Mouse (Mus musculus): ENCODE measurements around the gene Gria4. TPM values are rescaled to one million over a fixed set of nuclear protein-coding genes. Genes with fewer than 3 reads are reported as not detected.
"Not testable (repeated sequence)": the region's sequence is repeated elsewhere in the genome, so short reads cannot be mapped to it uniquely, and the experiment has no call there.

Gria4 gene
- total and polyA plus RNA-seq, 2 experiments from 2014 or later: 37.2 to 121 TPM

- Histone ChIP-seq H3K9ac (replicated peaks; ENCODE audit: low read length, poor library complexity, severe bottlenecking) (peak overlapping the region; percentile 89), H3K36me3 (ENCODE audit: insufficient read depth, low read length) (no peaks in the 10 kb centered on the region), H3K4me3 (ENCODE audit: low read depth, low read length) (peak overlapping the region; percentile 86), H3K9me3 (ENCODE audit: low read length) (no peaks in the 10 kb centered on the region), H3K4me2 (ENCODE audit: low read depth, low read length, poor library complexity, severe bottlenecking) (peak overlapping the region; percentile 65), H3K27me3 (ENCODE audit: insufficient read depth, low read length) (no peaks in the 10 kb centered on the region), H3K27ac (ENCODE audit: low read depth, low read length) (peak overlapping the region; percentile 92), H3K4me1 (ENCODE audit: insufficient read depth, low read length) (no peaks in the 10 kb centered on the region)
- 18% methylated on average over 10 of the region's 10 CpGs for WGBS
- no peak for TF ChIP-seq CTCF (IDR thresholded peaks at IDR 0.05)
- DNase-seq (ENCODE audit: low spot score) (peak; percentile 50), ATAC-seq (ENCODE audit: low FRiP score) (no peak; the same call in 1 of the 2 replicates)
Observed at GRCm38 (mm10) chr9:4794411-4794810, 1.6 kb downstream of the Gria4 start.

- H3K4me2 ChIP-seq (ENCODE audit: low read depth, low read length, poor library complexity, severe bottlenecking); DNase-seq (ENCODE audit: low spot score); H3K4me3 ChIP-seq (ENCODE audit: low read depth, low read length); H3K27me3 ChIP-seq (ENCODE audit: insufficient read depth, low read length); H3K27ac ChIP-seq (ENCODE audit: low read depth, low read length); H3K9ac ChIP-seq (replicated peaks; ENCODE audit: low read length, poor library complexity, severe bottlenecking); H3K36me3 ChIP-seq (ENCODE audit: insufficient read depth, low read length); H3K4me1 ChIP-seq (ENCODE audit: insufficient read depth, low read length); H3K9me3 ChIP-seq (ENCODE audit: low read length); ATAC-seq (ENCODE audit: low FRiP score): not testable (repeated sequence)
Observed at GRCm38 (mm10) chr9:4749407-4749806, 46.6 kb downstream of the Gria4 start.

- Histone ChIP-seq H3K4me1 (ENCODE audit: insufficient read depth, low read length) (no peaks in the 10 kb centered on the region), H3K36me3 (ENCODE audit: insufficient read depth, low read length) (no peaks in the 10 kb centered on the region), H3K4me3 (ENCODE audit: low read depth, low read length) (no peak overlapping the region), H3K27ac (ENCODE audit: low read depth, low read length) (no peak overlapping the region), H3K9ac (replicated peaks; ENCODE audit: low read length, poor library complexity, severe bottlenecking) (no peak overlapping the region), H3K9me3 (ENCODE audit: low read length) (no peaks in the 10 kb centered on the region), H3K4me2 (ENCODE audit: low read depth, low read length, poor library complexity, severe bottlenecking) (no peak overlapping the region), H3K27me3 (ENCODE audit: insufficient read depth, low read length) (no peaks in the 10 kb centered on the region)
- no peak for TF ChIP-seq CTCF (IDR thresholded peaks at IDR 0.05)
- ATAC-seq (ENCODE audit: low FRiP score) (no peak; the same call in 1 of the 2 replicates), DNase-seq (ENCODE audit: low spot score) (peak; percentile 66)
- 40% methylated on average over 2 of the region's 2 CpGs for WGBS
Observed at GRCm38 (mm10) chr9:4714086-4714485, 81.9 kb downstream of the Gria4 start.

- Histone ChIP-seq H3K4me1 (ENCODE audit: insufficient read depth, low read length) (no peaks in the 10 kb centered on the region), H3K9ac (replicated peaks; ENCODE audit: low read length, poor library complexity, severe bottlenecking) (no peak overlapping the region), H3K9me3 (ENCODE audit: low read length) (no peaks in the 10 kb centered on the region), H3K4me3 (ENCODE audit: low read depth, low read length) (no peak overlapping the region), H3K36me3 (ENCODE audit: insufficient read depth, low read length) (no peaks in the 10 kb centered on the region), H3K4me2 (ENCODE audit: low read depth, low read length, poor library complexity, severe bottlenecking) (no peak overlapping the region), H3K27ac (ENCODE audit: low read depth, low read length) (no peak overlapping the region), H3K27me3 (ENCODE audit: insufficient read depth, low read length) (no peaks in the 10 kb centered on the region)
- ATAC-seq (ENCODE audit: low FRiP score) (no peak), DNase-seq (ENCODE audit: low spot score) (no peak)
- no peak for TF ChIP-seq CTCF (IDR thresholded peaks at IDR 0.05)
Observed at GRCm38 (mm10) chr9:4712367-4712766, 83.7 kb downstream of the Gria4 start.

GRCm38 (mm10) chr9:4687149-4687548, 108.9 kb downstream of the Gria4 start:
- no peak for TF ChIP-seq CTCF (IDR thresholded peaks at IDR 0.05)
- Histone ChIP-seq H3K27me3 (ENCODE audit: insufficient read depth, low read length) (no peaks in the 10 kb centered on the region), H3K9ac (replicated peaks; ENCODE audit: low read length, poor library complexity, severe bottlenecking) (no peak overlapping the region), H3K27ac (ENCODE audit: low read depth, low read length) (no peak overlapping the region), H3K36me3 (ENCODE audit: insufficient read depth, low read length) (no peaks in the 10 kb centered on the region), H3K4me2 (ENCODE audit: low read depth, low read length, poor library complexity, severe bottlenecking) (no peak overlapping the region), H3K4me1 (ENCODE audit: insufficient read depth, low read length) (no peaks in the 10 kb centered on the region), H3K4me3 (ENCODE audit: low read depth, low read length) (no peak overlapping the region), H3K9me3 (ENCODE audit: low read length) (no peaks in the 10 kb centered on the region)
- ATAC-seq (ENCODE audit: low FRiP score): no peak
- no peak for DNase-seq (ENCODE audit: low spot score)
- WGBS: 85% methylated on average over 1 of the region's 1 CpGs

- no peak for TF ChIP-seq CTCF (IDR thresholded peaks at IDR 0.05)
- DNase-seq (ENCODE audit: low spot score) (peak; percentile 31), ATAC-seq (ENCODE audit: low FRiP score) (no peak)
- Histone ChIP-seq H3K27me3 (ENCODE audit: insufficient read depth, low read length) (no peaks in the 10 kb centered on the region), H3K4me1 (ENCODE audit: insufficient read depth, low read length) (no peaks in the 10 kb centered on the region), H3K9ac (replicated peaks; ENCODE audit: low read length, poor library complexity, severe bottlenecking) (no peak overlapping the region), H3K4me2 (ENCODE audit: low read depth, low read length, poor library complexity, severe bottlenecking) (no peak overlapping the region), H3K4me3 (ENCODE audit: low read depth, low read length) (no peak overlapping the region), H3K9me3 (ENCODE audit: low read length) (no peaks in the 10 kb centered on the region), H3K36me3 (ENCODE audit: insufficient read depth, low read length) (no peaks in the 10 kb centered on the region), H3K27ac (ENCODE audit: low read depth, low read length) (no peak overlapping the region)
- WGBS: 54% methylated on average over 2 of the region's 2 CpGs
Observed at GRCm38 (mm10) chr9:4680244-4680643, 115.8 kb downstream of the Gria4 start.
